Comparison of ENCODE assay signal across 14 mouse cellular contexts in the genomic region with DNA sequence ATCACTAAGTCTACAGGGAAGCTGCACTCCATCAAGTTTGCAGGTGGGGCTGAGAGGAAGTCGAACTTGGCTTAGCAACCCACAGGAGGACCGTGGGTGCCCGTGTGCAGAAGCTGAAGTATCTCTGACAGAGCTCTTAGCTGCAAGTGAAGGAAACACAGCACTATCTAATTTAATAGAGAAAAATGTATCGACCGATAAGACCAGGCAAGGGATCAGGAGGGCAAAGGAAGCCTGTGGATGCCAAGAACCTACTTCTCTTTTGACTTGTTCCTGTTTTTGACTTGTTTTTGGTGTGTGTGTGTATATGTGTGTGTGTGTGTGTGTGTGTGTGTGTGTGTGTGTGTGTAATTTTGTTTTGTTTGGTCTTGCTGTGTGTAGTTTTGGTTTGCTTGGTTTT.
"Had no signal": no experiment of that assay in that cellular context is flagged by ENCODE, and none has a peak within 500 bp of the region (broad histone marks: within the 10 kb centered on the region; RNA-seq: fewer than 3 reads in every experiment).

No protein-coding gene starts in this region.

- H3K4me3 ChIP-seq: left cerebral cortex, adult 2 months; limb, embryonic 10.5 days; liver, embryonic 13.5 days; lung, embryonic 15.5 days; midbrain, embryonic 10.5 days; neural tube, embryonic 12.5 days had no signal

- H3K27me3 ChIP-seq: liver, embryonic 13.5 days; lung, embryonic 15.5 days; neural tube, embryonic 12.5 days had no signal

- H3K27ac ChIP-seq: left cerebral cortex, adult 2 months; limb, embryonic 10.5 days; liver, embryonic 13.5 days; lung, embryonic 15.5 days; macrophage; midbrain, embryonic 10.5 days; neural tube, embryonic 12.5 days had no signal

- H3K9me3 ChIP-seq: limb, embryonic 10.5 days; liver, embryonic 13.5 days; lung, embryonic 15.5 days; midbrain, embryonic 10.5 days; neural tube, embryonic 12.5 days had no signal

- H3K9ac ChIP-seq: liver, embryonic 13.5 days; liver, postnatal 0 days; lung, embryonic 15.5 days; neural tube, embryonic 12.5 days had no signal

- H3K36me3 ChIP-seq: limb, embryonic 10.5 days; liver, embryonic 13.5 days; lung, embryonic 15.5 days; midbrain, embryonic 10.5 days; neural tube, embryonic 12.5 days had no signal

- DNase-seq: kidney, adult 8-10 months; kidney, postnatal 36 days; liver, embryonic 13.5 days; liver, postnatal 0 days; lung, postnatal 14 days; midbrain, embryonic 14.5 days; right cerebral cortex, postnatal 14 days had no signal

- H3K4me2 ChIP-seq: liver, embryonic 13.5 days; lung, embryonic 15.5 days; neural tube, embryonic 12.5 days had no signal

- ATAC-seq: intestine, embryonic 16.5 days; liver, postnatal 0 days had no signal

- H3K4me1 ChIP-seq: neural tube, embryonic 12.5 days had no signal
